26 mouse cellular contexts compared by ENCODE assay signal in the genomic region with DNA sequence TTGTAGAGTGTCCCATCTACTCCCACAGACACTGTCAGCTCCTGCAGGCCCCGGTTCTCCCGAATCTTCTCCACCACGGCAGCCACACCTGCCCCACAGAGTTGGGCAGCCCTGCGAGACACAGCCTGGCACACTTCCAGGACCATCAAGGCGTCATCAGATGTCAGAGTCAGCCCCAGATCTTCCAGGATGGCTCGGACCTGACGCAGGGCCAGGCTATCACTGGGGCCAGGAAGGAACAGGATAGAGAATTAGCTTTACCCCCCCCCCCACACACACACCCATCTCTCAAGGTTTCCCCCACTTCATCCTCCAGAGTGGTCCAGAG. TPM values are rescaled to one million over a fixed set of nuclear protein-coding genes. Genes with fewer than 3 reads are reported as not detected.
DNase-seq lines count a peak whose midpoint lies in the region; ATAC-seq lines count a peak whose summit lies in the region.
"Had no signal": no experiment of that assay in that cellular context is flagged by ENCODE, and none has a peak within 500 bp of the region (broad histone marks: within the 10 kb centered on the region; RNA-seq: fewer than 3 reads in every experiment).

No protein-coding gene starts in this region.

- no peak for DNase-seq in lung, postnatal 10 days
- DNase-seq in midbrain, embryonic 10.5 days (ENCODE audit: low spot score), result no peak
- DNase-seq in midbrain, embryonic 14.5 days, result no peak
- DNase-seq: adrenal gland, adult 8-10 months; adrenal gland, postnatal 25 days; cerebellum, adult 18-20 months; cerebellum, adult 9-11 months; gastrocnemius, postnatal 10 days; gastrocnemius, postnatal 36 days; heart, adult 2 months; heart, postnatal 14 days; heart, postnatal 4 days had no signal

- H3K4me2 ChIP-seq in hindbrain, embryonic 13.5 days, result no peak overlapping the region
- H3K4me2 ChIP-seq in hindbrain, embryonic 16.5 days (ENCODE audit: low read length), result no peak overlapping the region
- peak overlapping the region; percentile 37 for H3K4me2 ChIP-seq in lung, embryonic 15.5 days
- H3K4me2 ChIP-seq in midbrain, embryonic 14.5 days (ENCODE audit: low read length), result no peak overlapping the region
- H3K4me2 ChIP-seq: forebrain, embryonic 13.5 days; heart, embryonic 13.5 days; hindbrain, embryonic 15.5 days had no signal

- H3K27me3 ChIP-seq in hindbrain, embryonic 13.5 days, result peaks cover 69% of the 10 kb centered on the region
- peaks cover 2% of the 10 kb centered on the region; the same call in 1 of the 2 replicates for H3K27me3 ChIP-seq in hindbrain, embryonic 16.5 days (replicated peaks; ENCODE audit: control insufficient read depth, insufficient read depth, low read length)
- H3K27me3 ChIP-seq in lung, embryonic 15.5 days, result no peaks in the 10 kb centered on the region
- H3K27me3 ChIP-seq in midbrain, embryonic 10.5 days (ENCODE audit: low read depth, poor library complexity, severe bottlenecking), result peaks cover 94% of the 10 kb centered on the region
- H3K27me3 ChIP-seq in midbrain, embryonic 14.5 days (ENCODE audit: control insufficient read depth, insufficient read depth, low read length), result peaks cover 8% of the 10 kb centered on the region; the same call in 1 of the 2 replicates

- H3K27ac ChIP-seq in hindbrain, embryonic 13.5 days, result no peak overlapping the region
- no peak overlapping the region for H3K27ac ChIP-seq in hindbrain, embryonic 16.5 days (ENCODE audit: low read depth, low read length)
- H3K27ac ChIP-seq in lung, embryonic 15.5 days, result peak overlapping the region; percentile 68
- peak overlapping the region; percentile 55 for H3K27ac ChIP-seq in midbrain, embryonic 10.5 days (replicated peaks)
- no peak overlapping the region for H3K27ac ChIP-seq in midbrain, embryonic 14.5 days (replicated peaks; ENCODE audit: low read depth, low read length)
- H3K27ac ChIP-seq: forebrain, embryonic 10.5 days; forebrain, embryonic 13.5 days; heart, adult 2 months; heart, embryonic 10.5 days; heart, embryonic 13.5 days; hindbrain, embryonic 15.5 days had no signal

- 72% methylated on average over 7 of the region's 7 CpGs for WGBS in hindbrain, embryonic 13.5 days
- 65% methylated on average over 7 of the region's 7 CpGs for WGBS in hindbrain, embryonic 16.5 days
- 38% methylated on average over 7 of the region's 7 CpGs for WGBS in lung, embryonic 15.5 days
- 92% methylated on average over 7 of the region's 7 CpGs for WGBS in midbrain, embryonic 10.5 days
- whole genome bisulfite sequencing in midbrain, embryonic 14.5 days, result 80% methylated on average over 7 of the region's 7 CpGs

- no peak for ATAC-seq in hindbrain, embryonic 13.5 days (ENCODE audit: low FRiP score)
- no peak for ATAC-seq in hindbrain, embryonic 16.5 days
- ATAC-seq in lung, embryonic 15.5 days (ENCODE audit: borderline replicate concordance, extremely low read depth, low FRiP score, low TSS enrichment), result no peak
- no peak for ATAC-seq in midbrain, embryonic 14.5 days (ENCODE audit: low FRiP score, low TSS enrichment)
- no peak for ATAC-seq in monocyte, adult 5-6 weeks (replicated peaks; ENCODE audit: insufficient number of reproducible peaks, low FRiP score, low TSS enrichment, poor library complexity, severe bottlenecking)
- ATAC-seq: activated CD4-positive, CD25-positive, alpha-beta regulatory T cell, adult 4 months; CD4-positive, CD25-positive, alpha-beta regulatory T cell, adult 4 months; forebrain, embryonic 13.5 days; forebrain, embryonic 16.5 days had no signal

- no peak overlapping the region for H3K4me3 ChIP-seq in hindbrain, embryonic 13.5 days
- H3K4me3 ChIP-seq in hindbrain, embryonic 16.5 days (ENCODE audit: low read length), result no peak overlapping the region
- H3K4me3 ChIP-seq in lung, embryonic 15.5 days, result no peak overlapping the region
- no peak overlapping the region for H3K4me3 ChIP-seq in midbrain, embryonic 10.5 days
- H3K4me3 ChIP-seq in midbrain, embryonic 14.5 days (replicated peaks; ENCODE audit: low read depth, low read length), result no peak overlapping the region
- H3K4me3 ChIP-seq: forebrain, embryonic 10.5 days; forebrain, embryonic 13.5 days; heart, adult 2 months; heart, embryonic 10.5 days; heart, embryonic 13.5 days; hindbrain, embryonic 15.5 days had no signal

- H3K9me3 ChIP-seq in hindbrain, embryonic 13.5 days, result no peaks in the 10 kb centered on the region
- no peaks in the 10 kb centered on the region for H3K9me3 ChIP-seq in hindbrain, embryonic 16.5 days (ENCODE audit: control insufficient read depth, low read length)
- no peaks in the 10 kb centered on the region for H3K9me3 ChIP-seq in lung, embryonic 15.5 days
- no peaks in the 10 kb centered on the region for H3K9me3 ChIP-seq in midbrain, embryonic 10.5 days (replicated peaks)
- no peaks in the 10 kb centered on the region for H3K9me3 ChIP-seq in midbrain, embryonic 14.5 days (ENCODE audit: control insufficient read depth, low read length)
- H3K9me3 ChIP-seq: forebrain, embryonic 10.5 days; forebrain, embryonic 13.5 days; heart, embryonic 10.5 days; heart, embryonic 13.5 days; hindbrain, embryonic 15.5 days had no signal

- peak overlapping the region; percentile 1; the same call in 1 of the 2 replicates for H3K9ac ChIP-seq in hindbrain, embryonic 13.5 days
- no peak overlapping the region for H3K9ac ChIP-seq in hindbrain, embryonic 16.5 days (ENCODE audit: low read depth, low read length)
- H3K9ac ChIP-seq in lung, embryonic 15.5 days, result no peak overlapping the region
- H3K9ac ChIP-seq in midbrain, embryonic 14.5 days (replicated peaks; ENCODE audit: low read length), result no peak overlapping the region
- H3K9ac ChIP-seq: forebrain, embryonic 13.5 days; heart, embryonic 13.5 days; hindbrain, embryonic 15.5 days had no signal

- H3K4me1 ChIP-seq in hindbrain, embryonic 13.5 days (replicated peaks), result peaks cover 43% of the 10 kb centered on the region
- H3K4me1 ChIP-seq in hindbrain, embryonic 16.5 days (ENCODE audit: control insufficient read depth, insufficient read depth, low read depth, low read length), result peaks cover 10% of the 10 kb centered on the region
- peaks cover 22% of the 10 kb centered on the region for H3K4me1 ChIP-seq in lung, embryonic 15.5 days
- H3K4me1 ChIP-seq in midbrain, embryonic 10.5 days, result peaks cover 79% of the 10 kb centered on the region
- H3K4me1 ChIP-seq in midbrain, embryonic 14.5 days (ENCODE audit: control insufficient read depth, insufficient read depth, low read length), result peaks cover 18% of the 10 kb centered on the region
- H3K4me1 ChIP-seq: heart, embryonic 10.5 days; heart, embryonic 13.5 days had no signal

- H3K36me3 ChIP-seq in hindbrain, embryonic 13.5 days, result peaks cover 26% of the 10 kb centered on the region
- peaks cover 9% of the 10 kb centered on the region; the same call in 1 of the 2 replicates for H3K36me3 ChIP-seq in hindbrain, embryonic 16.5 days (ENCODE audit: control insufficient read depth, insufficient read depth, low read length)
- no peaks in the 10 kb centered on the region for H3K36me3 ChIP-seq in lung, embryonic 15.5 days
- 0 out of 2 replicates have a peak, but pooled peaks cover 4% of the 10 kb centered on the region for H3K36me3 ChIP-seq in midbrain, embryonic 10.5 days
- H3K36me3 ChIP-seq in midbrain, embryonic 14.5 days (ENCODE audit: control insufficient read depth, insufficient read depth, low read length), result peaks cover 9% of the 10 kb centered on the region; the same call in 1 of the 2 replicates
- H3K36me3 ChIP-seq: heart, embryonic 10.5 days; heart, embryonic 13.5 days had no signal

RNA-seq across cellular contexts. Expression of gene Hk3, which starts 14.8 kb away (rescaled TPM):
- polyA plus RNA-seq in hindbrain, embryonic 13.5 days (2015; fragmentation: Nextera tagmentation; extraction: Ambion mirVana), result 1.1 and 1.2 TPM in 2 replicates
- 1.1 and 1.2 TPM in 2 replicates for polyA plus RNA-seq in hindbrain, embryonic 16.5 days (2015; fragmentation: Nextera tagmentation; extraction: Ambion mirVana)
- polyA plus RNA-seq in lung, embryonic 15.5 days (2015; fragmentation: Nextera tagmentation; extraction: Ambion mirVana), result 1.0 and 1.2 TPM in 2 replicates
- polyA plus RNA-seq in midbrain, embryonic 10.5 days (2016; fragmentation: Nextera tagmentation; extraction: Ambion mirVana), result 1.1 and 1.4 TPM in 2 replicates
- polyA plus RNA-seq in midbrain, embryonic 14.5 days (2014; fragmentation: Nextera tagmentation; extraction: Ambion mirVana), result 0.40 and 1.1 TPM in 2 replicates
- total RNA-seq in monocyte, adult 5-6 weeks (2017), result 27.2 to 72.1 TPM (median 36.8 TPM) in 3 replicates
- polyA plus RNA-seq: C2C12 had no signal

RNA-seq across cellular contexts. Expression of gene Unc5a, which starts 57.2 kb away (rescaled TPM):
- 7.8 and 8.4 TPM in 2 replicates for polyA plus RNA-seq in hindbrain, embryonic 13.5 days (2015; fragmentation: Nextera tagmentation; extraction: Ambion mirVana)
- polyA plus RNA-seq in hindbrain, embryonic 16.5 days (2015; fragmentation: Nextera tagmentation; extraction: Ambion mirVana), result 12.3 and 16.2 TPM in 2 replicates
- 4.2 and 5.0 TPM in 2 replicates for polyA plus RNA-seq in lung, embryonic 15.5 days (2015; fragmentation: Nextera tagmentation; extraction: Ambion mirVana)
- 2.8 TPM in 2 replicates for polyA plus RNA-seq in midbrain, embryonic 10.5 days (2016; fragmentation: Nextera tagmentation; extraction: Ambion mirVana)
- polyA plus RNA-seq in midbrain, embryonic 14.5 days (2014; fragmentation: Nextera tagmentation; extraction: Ambion mirVana), result 12.6 and 15.9 TPM in 2 replicates
- total RNA-seq in monocyte, adult 5-6 weeks (2017), result 3.3 to 6.8 TPM in 2 of 3 replicates, not detected in the other
- total RNA-seq: granulocyte monocyte progenitor cell, adult 5-6 weeks had no signal

Comparison
In these comparisons a context has a peak if more than half of its experiments do, and no peak if none do; other contexts are left out.
1. H3K27ac ChIP-seq: peak in lung, embryonic 15.5 days (single experiment) and midbrain, embryonic 10.5 days (single experiment); none in hindbrain, embryonic 13.5 days (single experiment), hindbrain, embryonic 16.5 days (single experiment) and midbrain, embryonic 14.5 days (single experiment).